Mouse (Mus musculus): ENCODE data around the gene Inf2. TPM values are rescaled to one million over a fixed set of nuclear protein-coding genes. Genes with fewer than 3 reads are reported as not detected.

The Inf2 gene
- polyA plus RNA-seq, 1 experiment = 122 TPM

GRCm38 (mm10) chr12:112619686-112620353 lies 31.2 kb downstream of the Inf2 start, which contains the start of gene Adssl1:
TSS of gene Adssl1 (plus strand) at chr12:112620045.
- Histone ChIP-seq H3K4me3 (ENCODE audit: insufficient read depth, low read length) (peak within 1 kb of the TSS; percentile 49), H3K27ac (ENCODE audit: insufficient read depth, low read length) (peak within 1 kb of the TSS; percentile 90), H3K4me1 (ENCODE audit: control insufficient read depth, insufficient read depth, low read length) (peaks cover 6% of the 10 kb centered on the region; the same call in 1 of the 2 replicates)
- TF ChIP-seq POLR2A (IDR thresholded peaks at IDR 0.05; ENCODE audit: extremely low read depth, insufficient read depth, low read length) = no peak
- TF ChIP-seq CTCF (IDR thresholded peaks at IDR 0.05; ENCODE audit: extremely low read depth, insufficient read depth, low read length) = no peak

GRCm38 (mm10) chr12:112620354-112621061 lies 31.9 kb downstream of the Inf2 start:
- Histone ChIP-seq H3K4me1 (ENCODE audit: control insufficient read depth, insufficient read depth, low read length) (peaks cover 6% of the 10 kb centered on the region; the same call in 1 of the 2 replicates), H3K27ac (ENCODE audit: insufficient read depth, low read length) (peak overlapping the region; percentile 90), H3K4me3 (ENCODE audit: insufficient read depth, low read length) (peak overlapping the region; percentile 49)
- no peak for TF ChIP-seq CTCF (IDR thresholded peaks at IDR 0.05; ENCODE audit: extremely low read depth, insufficient read depth, low read length)
- TF ChIP-seq POLR2A (IDR thresholded peaks at IDR 0.05; ENCODE audit: extremely low read depth, insufficient read depth, low read length) = no peak

DNA sequence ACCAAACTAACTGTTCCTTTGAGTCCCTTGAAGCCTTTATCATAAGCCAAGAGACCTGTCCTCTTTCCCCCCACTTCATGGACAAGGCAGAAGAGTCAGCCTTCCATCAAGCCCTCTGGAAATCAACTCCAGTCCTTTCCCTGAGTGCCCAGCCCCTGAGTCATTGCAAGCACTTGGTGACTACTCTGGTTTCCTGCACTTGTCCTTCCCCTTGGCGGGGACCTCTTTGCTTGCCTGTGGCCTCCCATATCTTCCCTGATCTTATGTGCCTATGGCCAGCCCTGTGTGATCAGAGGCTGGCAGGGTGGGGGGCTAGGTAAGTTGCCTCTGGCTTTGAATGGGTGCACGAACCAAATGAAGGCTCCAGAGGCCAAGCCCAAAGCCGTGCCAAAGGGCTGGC lies 33.3 kb downstream of the Inf2 start:
- no peak for TF ChIP-seq POLR2A (IDR thresholded peaks at IDR 0.05; ENCODE audit: extremely low read depth, insufficient read depth, low read length)
- no peak for TF ChIP-seq CTCF (IDR thresholded peaks at IDR 0.05; ENCODE audit: extremely low read depth, insufficient read depth, low read length)
- H3K27ac ChIP-seq (ENCODE audit: insufficient read depth, low read length) = no peak overlapping the region
- H3K4me1 ChIP-seq (ENCODE audit: control insufficient read depth, insufficient read depth, low read length) = peaks cover 6% of the 10 kb centered on the region; the same call in 1 of the 2 replicates
- no peak overlapping the region for H3K4me3 ChIP-seq (ENCODE audit: insufficient read depth, low read length)

DNA sequence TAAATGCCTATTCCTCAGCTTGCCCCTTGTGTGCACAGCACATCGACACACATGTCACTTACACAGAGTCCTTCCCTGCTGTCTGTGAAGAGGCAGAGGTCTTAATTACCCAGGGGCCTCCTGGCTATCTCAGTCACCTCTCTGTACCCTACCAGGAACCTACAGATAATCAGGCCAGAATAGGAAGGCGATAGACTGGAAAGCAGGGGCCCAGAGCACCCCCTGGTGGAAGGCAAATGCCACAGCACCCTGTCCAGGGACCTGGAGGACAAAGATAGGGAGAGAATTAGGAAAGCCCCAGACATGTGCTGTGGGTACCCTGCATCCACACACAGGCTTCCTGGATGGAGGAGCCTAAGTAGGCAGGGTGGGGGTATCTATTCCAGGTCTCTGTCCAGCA lies 35.2 kb downstream of the Inf2 start:
- Histone ChIP-seq H3K4me1 (ENCODE audit: control insufficient read depth, insufficient read depth, low read length) (peaks cover 2% of the 10 kb centered on the region; the same call in 1 of the 2 replicates), H3K4me3 (ENCODE audit: insufficient read depth, low read length) (no peak overlapping the region), H3K27ac (ENCODE audit: insufficient read depth, low read length) (no peak overlapping the region)
- TF ChIP-seq CTCF (IDR thresholded peaks at IDR 0.05; ENCODE audit: extremely low read depth, insufficient read depth, low read length) (peak; percentile 88), POLR2A (IDR thresholded peaks at IDR 0.05; ENCODE audit: extremely low read depth, insufficient read depth, low read length) (no peak)

- Histone ChIP-seq H3K27ac (ENCODE audit: insufficient read depth, low read length) (no peak overlapping the region), H3K4me3 (ENCODE audit: insufficient read depth, low read length) (no peak overlapping the region), H3K4me1 (ENCODE audit: control insufficient read depth, insufficient read depth, low read length) (no peaks in the 10 kb centered on the region)
- TF ChIP-seq CTCF (IDR thresholded peaks at IDR 0.05; ENCODE audit: extremely low read depth, insufficient read depth, low read length) = no peak
- no peak for TF ChIP-seq POLR2A (IDR thresholded peaks at IDR 0.05; ENCODE audit: extremely low read depth, insufficient read depth, low read length)
Observed at GRCm38 (mm10) chr12:112625700-112626099, 37.1 kb downstream of the Inf2 start.

GRCm38 (mm10) chr12:112626455-112626854 lies 37.9 kb downstream of the Inf2 start:
- TF ChIP-seq CTCF (IDR thresholded peaks at IDR 0.05; ENCODE audit: extremely low read depth, insufficient read depth, low read length) (no peak), POLR2A (IDR thresholded peaks at IDR 0.05; ENCODE audit: extremely low read depth, insufficient read depth, low read length) (no peak)
- no peaks in the 10 kb centered on the region for H3K4me1 ChIP-seq (ENCODE audit: control insufficient read depth, insufficient read depth, low read length)
- no peak overlapping the region for H3K27ac ChIP-seq (ENCODE audit: insufficient read depth, low read length)
- no peak overlapping the region for H3K4me3 ChIP-seq (ENCODE audit: insufficient read depth, low read length)

DNA sequence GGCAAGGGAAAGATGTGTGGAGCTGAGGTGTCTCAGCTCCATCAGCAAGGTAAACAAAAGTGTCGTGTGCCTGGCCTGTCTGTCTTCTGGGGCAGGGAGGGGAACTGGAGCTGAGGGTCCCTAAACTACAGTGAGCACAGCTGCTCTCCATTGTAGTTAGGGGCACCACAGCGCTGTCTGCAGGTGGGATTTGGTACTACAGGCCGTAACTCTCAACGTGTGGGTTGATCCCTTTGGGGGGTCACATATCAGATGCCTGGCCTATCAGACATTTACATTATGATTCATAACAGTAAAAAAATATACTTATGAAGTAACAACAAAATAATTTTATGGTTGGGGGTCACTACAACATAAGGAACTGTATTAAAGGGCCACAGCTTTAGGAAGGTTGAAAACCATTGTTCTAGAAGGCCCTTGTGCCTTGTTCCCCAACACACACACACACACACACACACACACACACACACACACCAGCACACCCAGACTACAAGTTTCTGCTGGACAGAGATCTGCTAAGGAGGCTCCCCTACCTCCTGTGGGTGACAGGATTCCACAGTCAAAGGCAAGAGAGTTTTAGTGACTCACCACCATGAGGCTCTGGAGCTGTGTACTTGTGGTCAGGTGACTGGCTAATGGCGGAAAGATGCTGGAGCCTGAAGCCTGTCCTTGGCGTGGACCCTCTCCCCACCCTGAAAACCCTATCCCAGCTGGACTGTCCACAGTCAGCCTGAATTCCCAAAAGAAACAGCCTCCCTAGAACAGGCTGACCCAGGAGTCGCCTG lies 38.7 kb downstream of the Inf2 start:
- no peak overlapping the region for H3K27ac ChIP-seq (ENCODE audit: insufficient read depth, low read length)
- no peaks in the 10 kb centered on the region for H3K4me1 ChIP-seq (ENCODE audit: control insufficient read depth, insufficient read depth, low read length)
- H3K4me3 ChIP-seq (ENCODE audit: insufficient read depth, low read length) = no peak overlapping the region
- TF ChIP-seq CTCF (IDR thresholded peaks at IDR 0.05; ENCODE audit: extremely low read depth, insufficient read depth, low read length) (peak; percentile 51), POLR2A (IDR thresholded peaks at IDR 0.05; ENCODE audit: extremely low read depth, insufficient read depth, low read length) (no peak)

GRCm38 (mm10) chr12:112628197-112628596 lies 39.6 kb downstream of the Inf2 start:
- Histone ChIP-seq H3K4me1 (ENCODE audit: control insufficient read depth, insufficient read depth, low read length) (no peaks in the 10 kb centered on the region), H3K27ac (ENCODE audit: insufficient read depth, low read length) (no peak overlapping the region), H3K4me3 (ENCODE audit: insufficient read depth, low read length) (no peak overlapping the region)
- TF ChIP-seq CTCF (IDR thresholded peaks at IDR 0.05; ENCODE audit: extremely low read depth, insufficient read depth, low read length) (no peak), POLR2A (IDR thresholded peaks at IDR 0.05; ENCODE audit: extremely low read depth, insufficient read depth, low read length) (no peak)

- Histone ChIP-seq H3K27ac (ENCODE audit: insufficient read depth, low read length) (peak overlapping the region; percentile 20; the same call in 1 of the 2 replicates), H3K4me3 (ENCODE audit: insufficient read depth, low read length) (no peak overlapping the region), H3K4me1 (ENCODE audit: control insufficient read depth, insufficient read depth, low read length) (no peaks in the 10 kb centered on the region)
- TF ChIP-seq POLR2A (IDR thresholded peaks at IDR 0.05; ENCODE audit: extremely low read depth, insufficient read depth, low read length) = peak; percentile 58; the same call in 1 of the 2 replicates
- no peak for TF ChIP-seq CTCF (IDR thresholded peaks at IDR 0.05; ENCODE audit: extremely low read depth, insufficient read depth, low read length)
Observed at GRCm38 (mm10) chr12:112628928-112629721, 40.5 kb downstream of the Inf2 start.

All from cortical plate, adult 2 months (tissue).